Mouse (Mus musculus): Measurements from ENCODE around the gene Sltm. TPM values are rescaled to one million over a fixed set of nuclear protein-coding genes. Genes with fewer than 3 reads are reported as not detected.

Gene Sltm
- polyA plus RNA-seq (2015; fragmentation: Nextera tagmentation; extraction: Ambion mirVana) = 32.4 and 35.6 TPM in 2 replicates

GRCm38 (mm10) chr9:70542305-70543041 is at the start of gene Sltm:
Gene Sltm, plus strand, starts transcription at chr9:70542754.
- peak within 1 kb of the TSS; percentile 87 for H3K9ac ChIP-seq (ENCODE audit: low read length)
- ATAC-seq (replicated peaks; ENCODE audit: extremely low read depth, insufficient read depth, low FRiP score) = peak; percentile 98
- H3K27ac ChIP-seq (ENCODE audit: low read length) = peak within 1 kb of the TSS; percentile 98
- peaks cover 12% of the 10 kb centered on the region for H3K4me1 ChIP-seq (ENCODE audit: control insufficient read depth, insufficient read depth, low read length)
- no peaks in the 10 kb centered on the region for H3K36me3 ChIP-seq (ENCODE audit: control insufficient read depth, insufficient read depth)
- H3K4me2 ChIP-seq (ENCODE audit: low read depth, low read length) = peak within 1 kb of the TSS; percentile 79
- H3K9me3 ChIP-seq (replicated peaks; ENCODE audit: control insufficient read depth, low read length) = no peaks in the 10 kb centered on the region
- H3K4me3 ChIP-seq (ENCODE audit: low read length) = peak within 1 kb of the TSS; percentile 79
- no peaks in the 10 kb centered on the region for H3K27me3 ChIP-seq (ENCODE audit: control insufficient read depth, insufficient read depth, low read length)
- under 1% methylated on average over 68 of the region's 75 CpGs for WGBS

GRCm38 (mm10) chr9:70493038-70493437 is 49.5 kb upstream of the Sltm start:
- Histone ChIP-seq H3K27ac (ENCODE audit: low read length) (no peak overlapping the region), H3K36me3 (ENCODE audit: control insufficient read depth, insufficient read depth) (0 out of 2 replicates have a peak, but pooled peaks cover 2% of the 10 kb centered on the region), H3K4me3 (ENCODE audit: low read length) (no peak overlapping the region), H3K4me2 (ENCODE audit: low read depth, low read length) (no peak overlapping the region), H3K9ac (ENCODE audit: low read length) (no peak overlapping the region), H3K4me1 (ENCODE audit: control insufficient read depth, insufficient read depth, low read length) (peaks cover 16% of the 10 kb centered on the region), H3K27me3 (ENCODE audit: control insufficient read depth, insufficient read depth, low read length) (no peaks in the 10 kb centered on the region), H3K9me3 (replicated peaks; ENCODE audit: control insufficient read depth, low read length) (no peaks in the 10 kb centered on the region)
- 64% methylated on average over 2 of the region's 2 CpGs for WGBS
- no peak for ATAC-seq (replicated peaks; ENCODE audit: extremely low read depth, insufficient read depth, low FRiP score)

GRCm38 (mm10) chr9:70496990-70497389 is 45.6 kb upstream of the Sltm start:
- H3K4me2 ChIP-seq (ENCODE audit: low read depth, low read length) = no peak overlapping the region
- no peaks in the 10 kb centered on the region for H3K36me3 ChIP-seq (ENCODE audit: control insufficient read depth, insufficient read depth)
- peaks cover 23% of the 10 kb centered on the region for H3K4me1 ChIP-seq (ENCODE audit: control insufficient read depth, insufficient read depth, low read length)
- ATAC-seq (replicated peaks; ENCODE audit: extremely low read depth, insufficient read depth, low FRiP score) = no peak
- no peak overlapping the region for H3K9ac ChIP-seq (ENCODE audit: low read length)
- no peaks in the 10 kb centered on the region for H3K27me3 ChIP-seq (ENCODE audit: control insufficient read depth, insufficient read depth, low read length)
- no peak overlapping the region for H3K4me3 ChIP-seq (ENCODE audit: low read length)
- no peaks in the 10 kb centered on the region for H3K9me3 ChIP-seq (replicated peaks; ENCODE audit: control insufficient read depth, low read length)
- H3K27ac ChIP-seq (ENCODE audit: low read length) = no peak overlapping the region

- no peak for ATAC-seq (replicated peaks; ENCODE audit: extremely low read depth, insufficient read depth, low FRiP score)
- Histone ChIP-seq H3K27ac (ENCODE audit: low read length) (peak overlapping the region; percentile 99), H3K9me3 (replicated peaks; ENCODE audit: control insufficient read depth, low read length) (no peaks in the 10 kb centered on the region), H3K9ac (ENCODE audit: low read length) (peak overlapping the region; percentile 99), H3K4me3 (ENCODE audit: low read length) (peak overlapping the region; percentile 75), H3K27me3 (ENCODE audit: control insufficient read depth, insufficient read depth, low read length) (no peaks in the 10 kb centered on the region), H3K4me1 (ENCODE audit: control insufficient read depth, insufficient read depth, low read length) (peaks cover 21% of the 10 kb centered on the region), H3K4me2 (ENCODE audit: low read depth, low read length) (peak overlapping the region; percentile 61), H3K36me3 (ENCODE audit: control insufficient read depth, insufficient read depth) (no peaks in the 10 kb centered on the region)
- WGBS = 31% methylated on average over 10 of the region's 10 CpGs
Measured at GRCm38 (mm10) chr9:70502284-70503014, 40.1 kb upstream of the Sltm start.

GRCm38 (mm10) chr9:70503015-70503603 is 39.4 kb upstream of the Sltm start:
- Histone ChIP-seq H3K4me3 (ENCODE audit: low read length) (peak overlapping the region; percentile 75), H3K27ac (ENCODE audit: low read length) (peak overlapping the region; percentile 99), H3K4me2 (ENCODE audit: low read depth, low read length) (peak overlapping the region; percentile 61), H3K27me3 (ENCODE audit: control insufficient read depth, insufficient read depth, low read length) (no peaks in the 10 kb centered on the region), H3K9me3 (replicated peaks; ENCODE audit: control insufficient read depth, low read length) (no peaks in the 10 kb centered on the region), H3K4me1 (ENCODE audit: control insufficient read depth, insufficient read depth, low read length) (peaks cover 21% of the 10 kb centered on the region), H3K36me3 (ENCODE audit: control insufficient read depth, insufficient read depth) (no peaks in the 10 kb centered on the region), H3K9ac (ENCODE audit: low read length) (peak overlapping the region; percentile 99)
- 0% methylated on average over 52 of the region's 70 CpGs for WGBS
- peak; percentile 85 for ATAC-seq (replicated peaks; ENCODE audit: extremely low read depth, insufficient read depth, low FRiP score)

- H3K27me3 ChIP-seq (ENCODE audit: control insufficient read depth, insufficient read depth, low read length) = no peaks in the 10 kb centered on the region
- H3K4me2 ChIP-seq (ENCODE audit: low read depth, low read length) = peak within 1 kb of the TSS; percentile 67
- H3K27ac ChIP-seq (ENCODE audit: low read length) = peak within 1 kb of the TSS; percentile 99
- H3K36me3 ChIP-seq (ENCODE audit: control insufficient read depth, insufficient read depth) = no peaks in the 10 kb centered on the region
- 0% methylated on average over 42 of the region's 45 CpGs for WGBS
- H3K9me3 ChIP-seq (replicated peaks; ENCODE audit: control insufficient read depth, low read length) = no peaks in the 10 kb centered on the region
- H3K9ac ChIP-seq (ENCODE audit: low read length) = peak within 1 kb of the TSS; percentile 99
- peaks cover 16% of the 10 kb centered on the region for H3K4me1 ChIP-seq (ENCODE audit: control insufficient read depth, insufficient read depth, low read length)
- ATAC-seq (replicated peaks; ENCODE audit: extremely low read depth, insufficient read depth, low FRiP score) = peak; percentile 97
- H3K4me3 ChIP-seq (ENCODE audit: low read length) = peak within 1 kb of the TSS; percentile 75
Measured at GRCm38 (mm10) chr9:70503626-70504041, 38.9 kb upstream of the Sltm start, which contains the start of gene Rnf111. Gene Rnf111, minus strand, starts transcription at chr9:70503725.

- Histone ChIP-seq H3K9ac (ENCODE audit: low read length) (no peak overlapping the region), H3K27ac (ENCODE audit: low read length) (no peak overlapping the region), H3K36me3 (ENCODE audit: control insufficient read depth, insufficient read depth) (no peaks in the 10 kb centered on the region), H3K4me3 (ENCODE audit: low read length) (no peak overlapping the region), H3K9me3 (replicated peaks; ENCODE audit: control insufficient read depth, low read length) (no peaks in the 10 kb centered on the region), H3K27me3 (ENCODE audit: control insufficient read depth, insufficient read depth, low read length) (no peaks in the 10 kb centered on the region), H3K4me2 (ENCODE audit: low read depth, low read length) (no peak overlapping the region), H3K4me1 (ENCODE audit: control insufficient read depth, insufficient read depth, low read length) (peaks cover 14% of the 10 kb centered on the region)
- 63% methylated on average over 2 of the region's 2 CpGs for WGBS
- ATAC-seq (replicated peaks; ENCODE audit: extremely low read depth, insufficient read depth, low FRiP score) = no peak
Measured at GRCm38 (mm10) chr9:70506186-70506585, 36.4 kb upstream of the Sltm start.

- Histone ChIP-seq H3K9me3 (replicated peaks; ENCODE audit: control insufficient read depth, low read length) (no peaks in the 10 kb centered on the region), H3K27me3 (ENCODE audit: control insufficient read depth, insufficient read depth, low read length) (no peaks in the 10 kb centered on the region), H3K27ac (ENCODE audit: low read length) (no peak overlapping the region), H3K4me2 (ENCODE audit: low read depth, low read length) (no peak overlapping the region), H3K9ac (ENCODE audit: low read length) (no peak overlapping the region), H3K36me3 (ENCODE audit: control insufficient read depth, insufficient read depth) (no peaks in the 10 kb centered on the region), H3K4me1 (ENCODE audit: control insufficient read depth, insufficient read depth, low read length) (peaks cover 13% of the 10 kb centered on the region), H3K4me3 (ENCODE audit: low read length) (no peak overlapping the region)
- WGBS = 64% methylated on average over 8 of the region's 8 CpGs
- ATAC-seq (replicated peaks; ENCODE audit: extremely low read depth, insufficient read depth, low FRiP score) = no peak
Measured at GRCm38 (mm10) chr9:70506787-70507186, 35.8 kb upstream of the Sltm start.
